Mouse (Mus musculus): ENCODE data around the gene Dse.
A peak's percentile ranks its signal among the peaks of the same experiment; 100 is the strongest.

Dse gene

GRCm38 (mm10) chr10:34127392-34128378, 79.8 kb downstream of the Dse start, which contains the start of gene Calhm6:
Gene Calhm6, minus strand, starts transcription at chr10:34127984.
- DNase-seq = peak; percentile 48 to 61

GRCm38 (mm10) chr10:34118421-34118820, 89.1 kb downstream of the Dse start:
- DNase-seq = no peak

- no peak for DNase-seq
These were observed 89.7 kb downstream of the Dse start for GRCm38 (mm10) chr10:34117770-34118169.

DNA sequence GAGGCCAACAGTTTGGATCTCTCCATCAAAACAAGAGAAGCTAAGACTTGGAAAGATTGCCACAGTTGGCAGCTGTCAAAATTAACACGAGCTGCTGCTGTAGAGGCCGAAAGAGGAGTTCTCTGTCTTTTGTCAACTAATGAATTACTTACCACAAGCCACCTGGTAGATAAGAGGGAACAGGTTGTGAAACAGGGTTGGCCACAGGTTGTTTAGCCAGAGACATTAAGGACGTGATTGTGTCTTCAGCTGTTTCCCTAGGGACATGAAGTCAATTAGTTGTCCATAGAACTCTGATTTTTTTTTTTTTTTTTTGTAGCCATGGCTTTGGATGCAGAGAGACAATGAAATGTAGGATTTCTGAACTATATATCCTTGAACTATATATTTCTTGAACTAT, 90.4 kb downstream of the Dse start:
- DNase-seq = no peak

DNA sequence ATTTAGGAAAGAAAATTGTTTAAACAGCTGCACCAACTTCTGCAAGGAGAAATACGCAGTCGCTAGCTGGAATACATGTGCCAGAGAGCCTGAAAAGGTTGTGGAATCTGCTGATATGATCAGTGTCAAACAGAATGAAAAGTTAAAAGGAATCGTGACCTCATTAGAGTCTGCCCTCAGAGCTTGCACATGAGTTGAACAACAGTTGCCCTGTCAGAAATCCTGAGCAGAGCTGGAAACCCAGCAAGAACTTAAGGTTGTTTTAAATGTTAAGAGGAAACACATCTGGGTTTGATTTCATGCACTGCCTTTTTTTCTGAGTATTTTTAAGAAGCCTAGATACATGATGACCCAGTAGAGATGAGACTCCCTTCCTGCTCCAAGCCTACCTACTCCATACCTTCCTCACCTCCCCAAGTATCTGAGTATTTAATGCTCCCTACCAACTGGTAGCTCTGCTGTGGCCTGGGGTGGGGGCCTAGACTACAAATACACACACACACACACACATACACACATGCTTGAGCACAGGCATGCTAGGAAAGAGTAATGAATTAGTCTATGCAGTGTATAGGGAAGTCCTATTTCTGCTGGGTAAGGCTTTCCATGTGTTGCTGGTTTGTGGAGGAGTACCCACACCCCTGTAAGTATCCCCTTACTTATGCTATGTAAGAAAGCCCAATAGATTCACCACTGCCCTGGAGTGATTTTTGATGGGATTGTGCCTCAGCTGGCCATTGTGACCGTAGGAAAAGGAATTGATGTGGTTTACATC, 95.4 kb downstream of the Dse start:
- no peak for DNase-seq

DNA sequence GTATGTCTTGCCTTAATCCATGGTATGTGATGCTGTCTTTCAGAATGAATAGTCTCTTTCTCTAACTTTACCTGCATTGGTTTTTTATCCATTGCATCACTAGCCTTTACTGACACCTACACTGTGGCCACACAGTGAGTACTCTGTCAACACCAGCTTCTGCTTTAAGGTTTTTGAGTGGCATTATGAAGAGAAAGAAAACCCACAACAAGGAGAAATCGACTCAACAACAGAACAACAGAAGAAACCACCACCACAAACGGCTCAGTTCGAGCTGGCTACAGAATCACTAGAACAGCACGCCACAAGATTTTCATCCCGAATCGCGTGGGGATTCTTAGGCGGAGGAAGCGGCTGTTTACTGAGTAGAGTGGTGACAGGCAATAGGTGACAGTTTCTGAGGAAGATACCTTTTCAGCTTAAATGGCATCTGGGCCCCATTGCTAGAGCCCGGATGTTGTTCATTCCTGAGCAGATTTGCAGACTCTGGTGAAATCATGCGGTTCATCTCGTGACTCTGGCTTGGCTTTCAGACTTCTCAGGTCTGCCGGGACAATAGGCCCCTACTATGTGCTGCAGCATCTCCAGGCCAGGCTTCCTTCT, 96.6 kb downstream of the Dse start:
- DNase-seq = no peak

All from lung, postnatal 4 days (tissue).